Mouse (Mus musculus): ENCODE results near the gene Twsg1.

Gene Twsg1

DNA sequence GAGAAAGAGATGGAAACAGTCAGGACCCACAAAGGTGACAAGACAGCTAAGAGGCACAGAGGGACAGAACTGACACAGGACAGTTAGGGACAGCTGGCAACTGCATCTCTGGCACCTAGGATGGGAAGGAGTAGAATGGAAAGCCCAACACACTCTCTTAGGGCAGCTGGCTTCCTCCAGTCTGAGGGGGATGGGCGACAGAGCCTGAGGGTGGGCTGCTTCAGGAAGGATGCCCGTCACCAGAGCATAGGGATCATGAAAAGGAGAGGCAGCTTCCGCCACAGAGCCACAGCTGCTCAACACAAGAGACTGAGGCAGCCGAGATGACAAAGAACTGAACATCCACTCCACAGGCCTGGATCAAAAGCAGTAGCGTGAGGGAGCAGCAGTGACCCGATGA, 19.5 kb downstream of the Twsg1 start:
- no peak for DNase-seq

GRCm38 (mm10) chr17:65930960-65931359, 20.1 kb downstream of the Twsg1 start:
- DNase-seq, result no peak

- DNase-seq, result no peak
These were observed 20.7 kb downstream of the Twsg1 start for GRCm38 (mm10) chr17:65930158-65930826.

GRCm38 (mm10) chr17:65929319-65929978, 21.6 kb downstream of the Twsg1 start:
- no peak for DNase-seq

DNA sequence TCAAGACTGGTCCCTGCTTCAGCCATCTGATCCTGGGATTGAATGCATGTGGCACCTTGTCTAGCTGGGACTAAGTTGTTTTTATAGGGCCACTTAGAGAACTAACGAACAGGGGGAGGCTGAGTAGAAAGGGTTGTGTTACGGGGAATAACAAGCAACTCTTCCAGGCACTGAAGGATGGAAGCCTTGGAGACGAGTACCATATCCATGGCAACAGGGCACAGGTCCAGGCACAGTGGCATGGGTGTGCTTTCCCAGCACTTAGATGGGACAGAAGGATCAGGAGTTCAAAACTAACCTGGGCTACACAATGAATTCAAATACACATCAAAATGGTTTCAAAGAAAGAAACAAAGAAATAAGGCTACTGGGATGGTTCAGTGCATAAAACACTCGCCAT, 23.9 kb downstream of the Twsg1 start:
- peak; percentile 70 for DNase-seq

DNA sequence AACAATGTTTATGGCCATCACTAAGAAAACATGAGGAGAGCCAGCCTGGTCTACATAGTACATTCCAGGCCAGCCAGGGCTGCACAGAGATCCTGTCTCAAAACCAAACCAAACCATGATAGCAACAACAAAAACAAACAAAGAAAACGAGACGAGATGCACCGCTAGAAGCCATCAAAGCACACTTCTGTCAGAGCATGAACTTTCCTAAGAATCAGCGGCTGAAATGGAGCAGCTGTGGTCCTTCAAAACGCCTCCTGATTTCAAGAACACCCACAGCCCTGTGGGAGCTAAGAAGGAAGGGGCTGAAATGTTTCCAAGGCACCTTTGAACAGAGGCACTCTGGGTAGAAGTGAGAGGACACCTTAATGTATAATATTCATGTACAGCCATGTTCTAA, 26.8 kb downstream of the Twsg1 start:
- DNase-seq, result no peak

GRCm38 (mm10) chr17:65921975-65922374, 29.1 kb downstream of the Twsg1 start:
- DNase-seq, result no peak

GRCm38 (mm10) chr17:65919235-65919634, 31.8 kb downstream of the Twsg1 start:
- DNase-seq, result no peak

- peak; percentile 78 for DNase-seq
These were observed 34.8 kb downstream of the Twsg1 start for GRCm38 (mm10) chr17:65916135-65916668.

DNA sequence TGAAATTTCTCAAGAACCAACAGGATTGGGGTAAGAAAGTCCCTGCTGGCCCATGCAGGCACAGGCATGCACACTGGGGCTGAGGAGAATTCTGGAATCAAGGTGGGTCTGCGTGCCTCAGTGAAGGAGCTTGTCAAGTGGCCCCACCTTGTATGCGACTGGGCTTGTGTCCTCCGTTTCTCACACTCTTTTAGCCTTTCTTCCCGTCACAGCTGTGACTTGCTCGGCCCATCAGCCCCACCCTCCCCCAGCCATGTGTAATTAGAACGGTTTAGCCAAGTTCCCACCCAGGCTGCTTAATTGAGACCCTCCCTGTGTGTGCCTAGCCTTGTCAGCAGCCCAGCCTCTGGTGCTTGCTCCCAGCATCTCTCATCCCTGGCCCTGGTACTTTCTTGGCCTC, 36.9 kb downstream of the Twsg1 start:
- DNase-seq, result no peak

GRCm38 (mm10) chr17:65912202-65912601, 38.8 kb downstream of the Twsg1 start:
- no peak for DNase-seq

DNA sequence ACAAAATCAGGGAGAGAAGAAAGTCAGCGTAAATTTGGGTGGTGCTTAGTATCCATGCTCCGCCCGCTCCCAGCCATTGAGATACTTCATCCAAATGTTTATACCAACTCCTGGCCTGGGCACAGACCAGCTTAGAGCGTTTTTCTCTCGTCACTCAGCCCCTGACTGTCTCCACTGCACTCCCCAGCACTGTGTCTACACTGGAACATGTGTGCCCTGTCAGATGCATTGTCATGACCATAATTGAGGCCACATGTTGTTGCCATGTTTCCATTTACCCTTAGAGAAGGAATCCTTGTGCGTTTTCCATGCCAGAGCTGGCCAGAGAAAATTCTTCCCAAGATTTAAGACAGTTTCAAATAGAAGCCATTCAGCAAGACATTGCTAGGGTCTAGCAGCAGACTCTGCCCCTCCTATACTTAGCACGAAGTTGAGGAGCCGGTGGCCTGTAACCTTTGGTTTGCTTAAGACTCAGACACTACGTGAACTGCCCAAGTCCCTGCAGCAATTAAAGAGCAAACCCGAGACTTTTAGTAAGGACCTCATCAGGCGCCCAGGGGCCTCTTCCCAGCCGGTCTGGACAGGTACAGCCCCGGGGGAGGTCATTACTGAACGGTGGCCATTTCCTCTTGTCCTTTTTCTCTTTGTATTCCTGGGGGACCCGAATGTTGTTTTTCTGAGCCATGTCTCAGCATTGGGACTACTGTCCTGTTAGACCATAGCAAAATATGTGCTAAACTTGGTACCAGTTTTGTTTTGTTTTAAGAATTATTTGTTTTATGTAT, 39.5 kb downstream of the Twsg1 start:
- no peak for DNase-seq

GRCm38 (mm10) chr17:65908270-65908669, 42.8 kb downstream of the Twsg1 start:
- DNase-seq, result no peak

- no peak for DNase-seq
These were observed 44.1 kb downstream of the Twsg1 start for GRCm38 (mm10) chr17:65906895-65907401.

DNA sequence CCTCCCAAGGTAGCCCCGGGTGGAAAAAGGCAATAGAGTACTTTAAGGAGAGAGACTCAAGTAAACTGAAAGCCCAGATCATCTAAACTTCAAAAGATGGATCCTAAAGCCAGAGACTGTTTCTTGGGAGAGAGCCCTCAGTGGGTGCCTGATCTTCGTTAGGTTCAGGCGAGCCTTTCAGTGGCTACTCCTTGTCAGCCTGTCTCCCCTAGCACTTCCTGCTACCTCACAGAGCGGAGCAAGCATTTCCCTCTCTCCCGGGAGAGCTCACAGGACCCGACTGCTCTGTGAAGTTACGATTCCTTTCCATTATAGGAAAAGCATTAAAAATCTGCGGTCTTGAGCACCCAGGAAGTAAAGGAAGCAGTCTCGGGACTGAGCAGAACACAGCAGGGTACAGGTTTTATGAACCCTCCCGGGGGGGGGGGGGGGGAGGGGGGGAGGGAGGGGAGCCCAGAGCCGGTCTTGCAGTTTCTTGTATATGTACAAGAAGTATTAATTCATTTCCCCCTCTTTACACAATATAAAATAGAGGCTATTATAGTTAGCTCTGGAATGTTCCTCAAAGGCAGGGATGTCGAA, 44.6 kb downstream of the Twsg1 start:
- DNase-seq, result no peak

DNA sequence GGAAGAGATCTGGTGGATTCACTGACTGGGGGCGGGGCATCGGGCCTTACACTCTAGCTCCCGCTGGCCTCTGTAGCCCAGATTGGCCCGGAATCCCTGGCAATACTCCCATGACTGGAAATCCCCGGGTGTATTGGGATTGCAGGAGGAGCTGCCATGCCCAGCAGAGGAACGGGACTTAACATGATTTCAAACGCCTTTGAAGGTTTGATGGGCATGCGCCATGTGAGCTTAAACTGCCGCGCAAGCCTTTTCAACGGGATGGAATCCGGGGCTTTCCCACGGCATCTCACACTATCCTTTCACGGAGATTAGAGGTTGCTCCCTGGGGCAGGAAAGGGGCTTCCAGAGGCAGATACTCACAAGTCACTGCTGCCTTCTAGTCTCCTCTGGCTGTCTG, 45.8 kb downstream of the Twsg1 start:
- no peak for DNase-seq

- no peak for DNase-seq
These were observed 47.2 kb downstream of the Twsg1 start for GRCm38 (mm10) chr17:65903826-65904225.

- no peak for DNase-seq
These were observed 48.0 kb downstream of the Twsg1 start for GRCm38 (mm10) chr17:65903011-65903410.

- no peak for DNase-seq
These were observed 48.7 kb downstream of the Twsg1 start for GRCm38 (mm10) chr17:65902281-65902680.

GRCm38 (mm10) chr17:65896016-65896415, 55.0 kb downstream of the Twsg1 start:
- no peak for DNase-seq

DNA sequence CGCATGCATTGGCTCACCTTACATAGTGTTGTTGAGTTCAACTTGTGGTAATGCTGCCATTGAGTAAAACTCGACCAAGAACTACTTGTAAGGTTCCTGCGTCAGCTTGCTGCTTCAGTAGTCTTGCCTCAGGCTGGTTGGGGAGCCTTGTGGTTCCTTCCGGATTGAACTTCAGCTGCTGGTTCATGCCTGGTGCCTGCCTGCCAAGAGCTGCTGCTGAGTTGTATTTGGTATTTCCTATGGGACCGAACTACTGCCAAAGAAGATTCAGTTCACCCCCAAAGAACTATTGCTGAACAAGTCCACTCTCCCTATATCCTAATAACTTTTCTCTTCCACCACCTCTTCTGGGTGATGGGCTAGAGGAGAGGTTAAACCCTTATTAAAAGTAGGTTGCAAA, 61.5 kb downstream of the Twsg1 start:
- DNase-seq, result no peak

GRCm38 (mm10) chr17:65886571-65886970, 64.5 kb downstream of the Twsg1 start:
- no peak for DNase-seq

Measured in right cerebral cortex, postnatal 4 days (tissue).